Mouse (Mus musculus): ENCODE results near the gene Prlh.
A peak's percentile ranks its signal among the peaks of the same experiment; 100 is the strongest.

The Prlh gene

DNA sequence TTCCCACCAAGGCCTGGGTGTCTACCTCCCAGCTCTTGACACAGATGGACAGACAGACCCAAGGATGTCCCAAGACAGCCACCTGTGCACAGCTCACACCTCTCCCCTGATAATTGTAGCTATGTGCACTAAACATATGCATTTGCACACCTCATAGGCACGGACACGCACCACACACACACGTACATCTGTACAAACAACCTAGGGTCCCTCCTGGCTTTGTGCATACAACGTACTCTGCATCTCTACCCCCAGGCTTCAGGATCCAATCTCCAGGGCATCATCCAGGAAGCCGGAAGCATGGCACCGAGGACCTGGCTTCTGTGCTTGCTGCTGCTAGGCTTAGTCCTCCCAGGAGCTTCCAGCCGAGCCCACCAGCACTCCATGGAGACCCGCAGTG, at the start of gene Prlh:
Gene Prlh (plus strand): TSS at position 301 of the 400 bp plus-strand sequence.
- DNase-seq = no peak

DNA sequence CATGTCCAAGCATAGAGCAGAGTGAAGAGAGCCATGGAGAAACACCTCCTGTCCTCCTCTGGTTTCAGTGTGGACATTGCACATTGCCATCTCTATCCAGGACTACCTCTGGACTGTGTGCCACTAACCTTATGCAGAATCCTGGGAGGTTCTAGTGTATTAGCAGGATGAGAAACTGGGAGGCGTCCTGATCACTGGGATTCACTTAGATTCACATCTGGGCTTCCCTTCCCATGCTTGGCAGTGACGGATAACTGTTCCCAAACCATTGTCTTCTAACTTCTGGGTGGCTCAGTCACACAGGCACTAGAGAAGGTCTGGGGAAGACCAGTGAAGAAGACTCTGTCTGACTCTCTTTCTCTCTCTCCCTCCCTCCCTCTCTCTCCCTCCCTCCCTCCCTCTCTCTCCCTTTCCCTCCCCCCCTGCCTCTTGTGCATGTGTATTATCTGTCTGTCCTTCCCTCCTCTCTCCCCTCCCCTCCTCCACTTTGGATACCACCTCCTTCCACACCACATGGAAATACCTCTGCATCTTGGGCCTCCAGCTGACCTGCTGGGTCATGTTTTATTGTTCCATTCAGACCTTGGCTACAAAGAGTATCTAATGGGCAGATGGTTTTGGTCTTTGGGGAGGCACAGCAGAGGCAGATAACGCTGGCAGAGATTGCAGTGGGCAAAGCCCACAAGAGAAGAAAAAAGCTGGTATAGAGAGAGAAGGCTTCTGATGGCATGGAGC, 49.5 kb upstream of the Prlh start:
- DNase-seq = no peak

DNA sequence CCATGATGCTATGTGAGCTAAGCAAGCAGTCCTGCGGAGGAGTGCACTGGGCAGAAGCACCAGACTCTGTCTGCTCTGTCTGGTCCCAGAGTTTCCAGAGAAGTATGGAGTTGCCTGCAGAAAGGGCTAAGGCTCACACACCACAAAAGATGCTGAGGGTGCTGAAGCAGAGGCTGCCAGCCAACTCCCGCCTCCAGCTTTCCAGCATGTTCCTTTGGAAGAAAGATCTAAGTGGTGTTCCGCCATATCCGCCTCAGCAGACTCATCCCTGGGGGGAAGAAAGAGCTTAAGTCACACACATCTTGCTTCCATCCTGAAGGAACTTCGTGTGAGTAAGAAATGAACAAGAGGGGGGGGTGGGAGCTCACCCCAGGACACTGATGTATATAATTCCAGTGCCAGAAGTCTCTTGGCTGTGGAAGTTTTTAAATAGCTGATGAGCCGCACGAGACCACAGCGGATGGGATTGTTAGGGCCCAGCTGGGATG, 48.9 kb upstream of the Prlh start:
- DNase-seq = no peak

DNA sequence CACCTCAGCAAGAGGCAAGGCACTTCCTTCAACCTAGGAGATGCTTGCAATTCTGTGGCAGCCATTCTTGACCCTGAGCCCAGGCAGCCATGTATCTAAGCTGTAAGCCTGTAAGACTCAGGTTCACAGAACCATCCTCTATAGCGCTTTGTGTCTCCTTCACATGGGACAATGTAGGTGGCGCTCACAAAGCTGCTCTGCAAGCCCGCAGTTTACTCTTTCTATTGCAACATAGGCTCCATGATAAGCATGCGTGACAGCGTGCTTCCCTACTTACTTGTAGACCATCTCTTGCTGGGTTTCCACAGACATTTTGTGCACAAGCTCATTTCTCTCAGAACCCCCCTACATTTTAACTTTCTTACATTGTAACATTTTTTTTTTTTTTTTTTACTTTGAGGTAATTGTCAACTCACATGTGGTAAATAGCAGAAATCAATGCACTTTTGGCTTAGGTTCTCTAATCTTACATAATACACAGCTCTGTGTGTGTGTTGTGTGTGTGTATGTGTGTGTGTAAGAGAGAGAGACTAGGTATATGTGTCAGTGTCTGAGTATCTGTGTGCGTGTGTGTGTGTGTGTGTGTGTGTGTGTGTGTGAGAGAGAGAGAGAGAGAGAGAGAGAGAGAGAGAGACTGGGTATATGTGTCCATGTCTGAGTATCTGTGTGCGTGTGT, 48.0 kb upstream of the Prlh start:
- no peak for DNase-seq

DNA sequence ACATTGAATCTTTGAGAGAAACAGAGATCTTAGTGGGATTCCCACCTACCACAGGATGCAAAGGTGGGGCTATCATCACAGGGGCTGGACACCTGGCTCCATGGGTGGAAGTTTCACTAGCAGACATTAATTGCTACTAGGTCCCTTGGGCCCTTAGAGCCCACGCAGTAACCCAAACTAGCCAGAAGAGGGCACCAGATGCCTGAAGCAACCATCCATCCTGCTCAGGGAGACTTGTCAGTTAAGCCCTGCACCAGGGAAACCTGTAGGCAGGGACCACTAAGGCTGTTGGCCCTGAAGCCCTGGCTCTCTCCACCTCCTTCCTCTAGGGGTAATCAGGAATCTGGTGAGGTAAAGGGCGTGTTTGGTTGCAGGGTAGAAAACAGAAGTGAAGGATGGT, 46.6 kb upstream of the Prlh start:
- peak; percentile 65 to 75 for DNase-seq

DNA sequence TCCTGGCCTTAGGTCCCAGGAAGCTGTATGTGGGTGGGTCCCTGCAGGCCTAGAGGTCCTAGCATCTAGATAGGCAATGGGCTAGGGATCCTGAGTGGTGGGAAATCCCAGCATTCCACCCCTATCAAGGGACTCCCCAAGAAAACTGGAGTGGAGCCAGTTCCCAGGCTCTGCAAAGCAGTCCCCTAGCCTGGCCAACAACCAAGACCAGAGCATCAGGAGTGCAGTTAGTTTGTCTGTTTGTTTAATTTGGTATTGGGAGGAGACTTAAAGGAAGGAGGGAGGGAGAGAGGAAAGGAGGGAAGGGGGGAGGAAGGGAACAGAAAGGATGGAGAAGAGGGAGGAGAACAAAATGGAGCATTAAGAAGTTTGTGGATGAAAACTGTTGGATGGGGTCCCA, 43.7 kb upstream of the Prlh start:
- peak; percentile 28 to 50 for DNase-seq

DNA sequence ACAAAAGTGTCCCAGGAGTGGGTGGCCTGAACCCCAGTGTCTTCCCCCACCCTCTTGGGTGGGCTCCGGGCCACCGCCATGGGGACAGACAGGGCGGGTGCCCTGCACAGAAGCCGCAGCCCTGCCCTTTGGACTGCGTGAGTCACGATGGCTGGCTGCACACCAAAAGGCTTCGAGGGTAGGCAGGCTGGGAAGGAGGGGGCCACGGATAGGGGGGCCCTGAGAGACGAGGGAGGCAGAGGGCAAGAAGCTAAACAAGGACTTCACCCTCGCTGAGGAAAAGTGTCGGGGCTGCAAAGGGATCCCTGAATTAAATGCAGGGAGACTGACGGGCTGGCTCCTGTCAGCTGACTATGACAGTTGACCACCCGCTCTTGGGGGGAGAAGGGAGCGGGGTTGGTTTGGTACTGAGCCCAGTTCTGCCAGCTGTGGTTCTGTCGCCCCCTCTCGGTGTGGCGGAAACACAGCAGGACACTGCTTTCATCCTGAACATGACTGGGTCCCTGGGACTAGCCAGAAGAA, 43.2 kb upstream of the Prlh start:
- peak; percentile 86 to 87 for DNase-seq

DNA sequence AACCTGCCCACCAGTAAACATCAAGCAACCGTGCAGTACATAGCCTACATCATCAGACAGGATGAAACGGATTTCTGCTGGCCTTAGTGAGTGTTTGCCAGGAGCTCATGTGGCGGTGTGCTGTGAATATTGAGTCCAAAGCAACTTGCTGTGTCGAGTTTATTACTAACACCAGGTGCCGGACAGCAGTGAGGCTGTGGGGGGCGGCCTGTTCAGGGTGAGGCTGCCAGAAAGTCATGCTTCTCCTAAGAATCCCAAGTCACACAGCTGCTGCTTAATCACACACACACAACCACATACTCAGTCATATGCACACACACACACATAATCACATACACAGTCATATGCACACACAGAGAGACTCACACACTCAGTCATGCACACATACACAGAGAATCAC, 39.7 kb upstream of the Prlh start:
- no peak for DNase-seq

DNA sequence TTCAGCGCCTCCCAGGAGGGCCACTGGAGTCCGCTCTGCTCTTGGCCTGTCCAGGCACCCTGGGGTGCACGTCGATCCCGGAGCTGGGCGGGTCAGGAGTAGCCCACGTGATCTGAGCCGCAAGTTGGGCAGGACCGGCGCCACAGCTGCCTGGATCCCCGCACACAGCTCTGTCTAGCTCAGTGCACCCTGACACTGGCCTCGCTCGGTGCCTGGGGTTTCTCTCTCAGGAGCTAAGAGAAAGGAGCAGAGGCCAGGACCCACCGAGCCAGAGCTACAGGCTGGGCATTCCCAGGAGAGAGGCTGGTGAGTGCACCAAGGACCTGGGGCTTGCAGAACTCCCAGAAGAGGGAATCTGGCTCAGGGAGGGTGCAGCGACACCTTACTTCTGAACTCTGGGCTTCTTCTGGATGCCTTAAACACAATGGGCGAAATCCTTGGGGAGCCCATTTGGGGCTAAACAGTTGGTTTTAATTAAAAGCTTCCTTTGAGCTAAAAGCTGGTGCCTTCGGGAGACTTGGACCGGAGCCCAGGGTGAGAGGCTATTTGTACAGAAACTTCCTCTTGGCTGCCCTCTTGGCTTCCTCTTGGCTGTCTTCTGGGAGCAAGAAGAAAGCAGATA, 37.8 kb upstream of the Prlh start, which contains the start of gene Mlph:
Gene Mlph (plus strand): TSS at position 138 of the 622 bp plus-strand sequence.
- peak; percentile 77 to 87 for DNase-seq

DNA sequence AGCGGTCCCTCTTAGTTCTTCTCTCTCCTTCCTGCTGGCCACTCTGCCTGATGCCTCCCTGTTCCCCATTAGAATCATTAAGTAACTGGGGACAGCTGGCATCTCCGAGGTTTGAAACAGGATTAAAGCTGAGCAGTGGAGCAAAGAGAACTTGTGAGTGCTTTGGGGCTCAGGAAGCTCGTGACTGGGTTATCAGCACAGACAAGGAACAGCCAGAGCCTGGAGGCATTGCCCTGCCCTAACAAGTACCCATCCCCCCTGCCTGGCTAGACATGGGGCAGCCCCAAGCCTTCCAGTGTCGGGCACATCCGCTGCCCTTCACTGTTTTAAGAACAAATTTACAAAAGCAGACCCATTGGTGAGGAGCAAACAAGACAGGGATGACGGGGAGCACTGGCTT, 35.4 kb upstream of the Prlh start:
- DNase-seq = no peak

DNA sequence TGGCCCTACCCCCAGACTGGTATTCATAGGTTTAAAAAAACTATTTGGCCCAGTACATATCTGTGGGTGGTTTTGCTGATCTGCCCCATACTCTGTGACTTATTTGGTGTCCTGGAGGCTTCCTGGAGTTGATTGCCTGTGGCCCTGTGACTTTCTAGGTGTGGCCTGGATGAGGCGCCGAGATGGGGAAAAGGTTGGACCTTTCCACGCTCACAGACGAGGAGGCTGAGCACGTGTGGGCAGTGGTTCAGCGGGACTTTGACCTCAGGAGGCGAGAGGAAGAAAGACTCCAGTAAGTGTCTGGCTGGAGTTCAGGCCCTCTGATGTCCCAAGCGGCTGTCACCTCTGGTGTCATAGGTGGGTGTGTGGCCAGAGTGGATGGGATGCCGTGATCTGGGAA, 31.2 kb upstream of the Prlh start:
- peak; percentile 28 to 62 for DNase-seq

DNA sequence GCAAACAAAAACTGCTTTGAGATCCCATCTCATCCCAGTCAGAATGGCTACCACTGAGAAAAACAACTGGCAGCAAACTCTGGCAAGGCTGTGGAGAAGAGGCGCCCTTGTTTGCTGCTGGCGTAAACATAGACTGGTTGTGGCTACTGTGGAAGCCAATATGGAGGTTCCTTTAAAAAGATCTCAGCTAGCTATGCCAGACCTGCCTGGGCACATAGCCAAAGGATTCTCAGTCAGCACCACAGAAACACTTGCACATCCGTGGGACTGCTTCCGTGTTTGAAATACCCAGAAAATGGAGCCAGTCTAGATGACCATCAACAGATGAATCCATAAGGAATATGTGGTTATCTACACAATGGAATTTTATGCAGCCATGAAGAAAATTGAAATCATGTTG, 26.9 kb upstream of the Prlh start:
- peak in 1 of 2 experiments; percentile 24 for DNase-seq

DNA sequence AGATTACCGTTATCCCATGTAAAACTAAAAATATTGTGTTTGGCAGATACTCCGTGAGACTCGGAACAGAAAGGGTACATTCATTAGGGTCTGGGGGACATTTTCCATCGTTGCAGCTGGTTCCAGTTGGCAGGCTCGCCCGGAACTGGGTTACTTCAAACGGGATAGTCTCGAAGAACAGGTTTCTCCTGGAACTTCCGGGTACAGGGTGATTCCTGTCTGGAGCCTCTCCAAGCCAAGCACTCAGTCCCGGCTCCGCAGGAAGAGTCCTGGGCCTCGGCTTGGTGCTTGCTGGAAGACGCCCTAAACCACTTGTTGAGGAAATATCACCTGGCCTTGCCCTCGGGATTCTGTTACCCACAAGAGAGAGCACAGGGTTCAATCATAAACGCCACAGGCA, 25.6 kb upstream of the Prlh start:
- DNase-seq = peak; percentile 52 to 54

DNA sequence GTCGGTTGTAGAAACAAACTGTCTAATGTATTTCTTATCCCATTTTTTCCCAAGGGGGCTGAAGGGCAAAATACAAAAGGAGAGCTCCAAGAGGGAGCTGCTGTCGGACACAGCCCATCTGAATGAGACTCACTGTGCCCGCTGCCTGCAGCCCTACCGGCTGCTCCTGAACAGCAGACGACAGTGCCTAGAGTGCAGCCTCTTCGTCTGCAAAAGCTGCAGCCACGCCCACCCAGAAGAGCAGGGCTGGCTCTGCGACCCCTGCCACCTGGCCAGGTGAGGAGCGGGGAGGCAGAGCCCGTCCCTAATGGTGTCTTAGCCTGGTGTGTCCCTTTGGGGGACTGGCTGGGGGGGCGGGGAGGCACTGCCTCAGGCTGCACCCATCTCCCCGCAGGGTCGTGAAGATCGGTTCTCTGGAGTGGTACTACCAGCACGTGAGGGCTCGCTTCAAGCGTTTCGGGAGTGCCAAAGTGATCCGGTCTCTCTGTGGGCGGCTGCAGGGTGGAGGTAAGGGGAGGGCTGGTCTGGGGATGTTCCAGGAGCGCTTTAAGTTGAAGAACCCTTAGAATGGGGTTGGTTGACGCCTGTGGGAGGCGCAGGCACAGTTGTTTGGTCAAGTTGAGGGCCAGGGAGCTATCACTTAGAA, 24.9 kb upstream of the Prlh start:
- DNase-seq = no peak

DNA sequence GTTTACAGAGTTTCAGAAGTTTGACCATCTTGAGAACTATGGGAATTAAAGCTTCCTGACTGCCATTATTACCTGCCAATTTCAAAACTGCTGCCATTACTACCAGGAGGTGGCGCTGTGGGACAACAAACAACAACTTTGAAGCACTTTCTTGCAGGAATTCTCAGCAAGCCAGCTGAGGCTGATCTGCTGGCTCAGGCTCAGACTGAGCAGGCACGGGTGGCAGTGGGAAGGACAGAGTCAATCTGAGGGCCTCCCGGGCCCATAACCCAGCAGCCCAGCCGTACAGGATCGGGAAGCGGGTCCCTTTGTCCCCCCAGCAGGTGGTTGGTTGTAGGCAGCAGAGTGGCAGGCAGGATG, 24.4 kb upstream of the Prlh start:
- peak; percentile 89 to 94 for DNase-seq

DNA sequence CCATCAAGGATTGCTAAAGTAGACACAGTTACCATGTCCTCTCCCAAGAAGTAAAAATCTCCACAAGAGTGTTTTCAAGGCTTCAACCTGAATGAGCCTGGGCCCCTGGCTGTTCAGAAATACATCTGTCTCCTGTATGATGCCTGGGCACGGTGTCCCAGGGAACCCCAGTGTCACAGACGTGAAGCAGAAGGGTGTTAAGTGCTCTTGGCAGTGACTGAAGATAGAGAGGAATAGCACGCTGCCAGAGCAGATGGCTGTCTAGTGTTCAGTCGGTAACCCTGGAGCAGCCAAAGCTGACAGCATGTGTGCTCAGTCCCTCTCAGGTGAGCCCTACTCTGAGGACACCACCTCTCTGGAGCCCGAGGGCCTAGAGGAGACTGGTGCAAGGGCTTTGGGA, 19.9 kb upstream of the Prlh start:
- no peak for DNase-seq

DNA sequence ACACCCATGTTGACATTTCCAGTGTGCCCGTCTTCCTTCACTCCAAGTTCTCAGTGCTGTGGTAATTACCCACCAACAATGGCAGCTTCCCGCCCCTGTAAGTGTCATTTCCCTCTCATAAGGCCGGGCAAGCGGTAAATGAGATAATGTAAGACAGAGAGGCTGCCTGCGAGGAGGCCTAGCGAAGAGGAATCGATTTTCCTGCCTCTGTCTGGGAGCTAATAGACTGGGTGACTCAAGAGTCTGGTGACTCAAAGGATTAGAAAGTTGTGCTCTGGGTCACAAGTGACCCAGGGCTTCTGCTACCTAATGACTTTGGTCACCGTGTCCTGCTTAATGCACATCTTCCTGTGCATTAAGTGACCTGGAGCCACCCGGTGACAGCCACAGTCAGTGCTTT, 15.9 kb upstream of the Prlh start:
- no peak for DNase-seq

DNA sequence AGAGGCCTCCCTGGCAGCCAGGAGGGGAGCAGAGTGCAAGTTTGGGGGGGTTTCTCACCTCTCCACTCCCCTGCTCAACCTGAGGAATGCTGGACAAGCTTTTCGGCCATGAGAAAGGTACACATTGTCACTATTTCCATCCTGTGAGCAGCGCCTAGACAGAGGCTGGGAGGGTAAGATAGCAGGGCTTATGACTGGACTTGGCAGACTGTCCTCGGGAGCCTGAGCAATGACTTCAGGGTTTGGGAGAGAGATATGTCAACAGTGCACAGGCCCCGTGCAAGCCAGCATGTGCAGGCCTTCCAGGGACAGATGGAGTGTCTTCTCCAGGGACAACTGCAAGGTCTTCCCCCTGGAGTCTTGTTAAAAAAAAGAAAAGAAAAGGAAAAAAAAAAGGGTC, 12.9 kb upstream of the Prlh start:
- DNase-seq = no peak

DNA sequence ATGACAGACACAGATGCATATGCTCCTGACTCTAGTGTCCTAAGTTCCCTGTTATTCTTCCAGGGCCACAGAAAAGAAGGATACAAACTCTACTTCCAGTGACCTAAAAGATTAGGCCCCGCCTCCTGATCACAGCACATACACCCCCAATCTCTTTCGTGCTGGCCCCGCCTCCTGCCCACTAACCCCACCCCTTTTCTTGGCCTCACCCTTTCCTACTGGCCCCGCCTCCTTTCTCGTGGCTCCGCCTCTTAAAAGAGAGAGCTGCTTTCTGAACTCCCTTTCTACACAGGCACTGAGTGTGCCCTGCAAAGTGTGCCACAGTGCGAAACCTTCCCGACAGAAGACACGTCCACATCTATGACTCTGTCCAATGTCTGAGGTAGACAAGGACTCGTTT, 7.7 kb upstream of the Prlh start:
- peak in 1 of 2 experiments; percentile 43 for DNase-seq

DNA sequence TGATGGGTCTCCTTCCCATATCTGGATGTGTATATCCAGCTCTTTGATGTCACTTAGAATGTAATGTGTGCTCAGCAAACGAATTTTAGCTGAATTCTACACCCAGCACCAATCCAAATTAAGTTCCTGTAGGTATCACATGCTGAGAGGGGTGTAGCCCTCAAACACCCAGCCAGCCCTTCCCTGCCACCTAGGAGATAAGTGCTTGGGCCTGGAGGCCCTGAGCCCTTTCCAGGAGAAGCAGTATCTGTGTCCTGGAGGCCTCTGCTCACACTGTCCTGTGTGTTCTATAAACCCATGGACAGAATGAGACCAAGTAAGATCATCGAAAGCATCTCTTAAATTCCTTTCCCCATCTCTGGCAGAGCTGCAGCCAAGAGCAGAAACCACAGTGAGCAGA, 5.7 kb upstream of the Prlh start:
- DNase-seq = no peak

DNA sequence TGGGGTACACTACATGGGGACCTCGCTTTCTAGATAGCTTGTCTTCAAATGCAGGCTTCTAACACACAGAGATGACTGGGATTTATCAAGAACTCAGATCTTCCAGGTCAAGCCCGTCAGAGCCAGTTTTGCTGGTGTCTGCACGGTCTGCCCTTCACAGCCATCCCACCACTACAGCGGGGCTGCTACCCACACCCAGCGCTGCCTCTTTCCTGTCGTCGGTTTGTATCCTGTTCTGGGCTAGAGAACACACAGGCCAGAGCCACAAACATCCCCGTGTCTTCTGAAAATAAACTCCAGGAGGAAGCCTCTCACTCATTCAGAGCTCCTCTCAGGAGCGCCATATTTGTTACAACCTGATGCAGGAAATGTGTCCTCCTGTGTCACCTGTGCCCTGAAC, 3.6 kb upstream of the Prlh start:
- DNase-seq = no peak

DNA sequence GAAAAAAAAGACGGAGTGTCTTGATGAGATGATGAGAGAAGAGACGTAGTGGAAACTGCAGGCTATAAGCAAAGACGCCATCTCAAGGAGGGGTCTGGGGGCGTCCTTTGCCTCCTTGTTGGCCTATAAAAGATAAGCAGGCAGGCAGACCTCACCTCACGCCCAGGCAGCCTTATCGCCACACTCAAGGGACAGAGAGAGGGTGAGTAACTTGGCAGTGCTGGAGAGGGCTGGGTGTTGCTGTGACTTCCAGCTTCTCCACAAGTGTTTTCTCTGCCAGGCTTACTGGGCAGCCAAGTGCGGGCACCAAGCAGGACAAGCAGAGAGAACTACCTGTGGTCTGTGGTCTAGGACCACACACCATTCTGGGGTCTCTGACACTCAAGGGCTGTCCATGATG, 1.2 kb upstream of the Prlh start:
- DNase-seq = no peak

DNA sequence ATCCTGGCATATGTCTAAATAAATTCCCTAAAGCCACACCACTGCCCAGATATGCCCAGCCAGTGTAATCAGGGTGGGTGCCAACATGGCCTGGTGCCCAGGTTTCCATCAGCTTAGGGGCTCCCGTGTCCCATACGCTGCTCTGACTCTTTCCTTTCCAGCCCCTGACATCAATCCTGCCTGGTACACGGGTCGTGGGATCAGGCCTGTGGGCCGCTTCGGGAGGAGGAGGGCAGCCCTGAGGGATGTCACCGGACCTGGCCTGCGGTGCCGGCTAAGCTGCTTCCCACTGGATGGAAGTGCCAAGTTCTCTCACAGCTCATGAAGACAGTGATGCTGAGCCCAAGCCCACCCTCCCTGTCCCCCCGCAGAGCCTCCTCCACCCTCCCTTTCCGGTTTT, 780 bp downstream of the Prlh start:
- no peak for DNase-seq
